Mouse (Mus musculus) ES-E14 (cell line): ENCODE results near the gene Add3.

Source experiments
- CHD2 ChIP-seq: IDR thresholded peaks from 2 replicates; pipeline ENCODE4 v1.6.1; 2014; ENCODE audit warnings: mild to moderate bottlenecking, low read depth, low read length, inconsistent platforms
- HCFC1 ChIP-seq: IDR thresholded peaks from 2 replicates; pipeline ENCODE4 v1.6.1; 2012; ENCODE audit warnings: low read length, inconsistent platforms, borderline replicate concordance; ENCODE audit not compliant: insufficient read depth
- MAFK ChIP-seq: IDR thresholded peaks from 2 replicates; pipeline ENCODE4 v1.6.1; 2014; ENCODE audit warnings: mild to moderate bottlenecking, low read depth, low read length, inconsistent platforms; ENCODE audit not compliant: insufficient read depth
- ZC3H11A ChIP-seq: IDR thresholded peaks from 2 replicates; pipeline ENCODE4 v1.6.1; 2012; ENCODE audit warnings: low read depth, mild to moderate bottlenecking, inconsistent platforms, low read length, borderline replicate concordance

- TF ChIP-seq MAFK (no peak), ZC3H11A (no peak), CHD2 (no peak), HCFC1 (no peak)
Observed at GRCm38 (mm10) chr19:53228064-53228794, 88.0 kb downstream of the Add3 start.
